Mouse (Mus musculus): ENCODE measurements around the gene Slc30a7.
"Not testable (repeated sequence)": the region's sequence is repeated elsewhere in the genome, so short reads cannot be mapped to it uniquely, and the experiment has no call there.

The Slc30a7 gene

GRCm38 (mm10) chr3:115949220-115949920 lies 57.8 kb downstream of the Slc30a7 start:
- no peak for DNase-seq (ENCODE audit: low spot score in 2 of 2)

- no peak for DNase-seq (ENCODE audit: low spot score in 2 of 2)
These were observed 60.9 kb downstream of the Slc30a7 start for GRCm38 (mm10) chr3:115946272-115946671.

DNA sequence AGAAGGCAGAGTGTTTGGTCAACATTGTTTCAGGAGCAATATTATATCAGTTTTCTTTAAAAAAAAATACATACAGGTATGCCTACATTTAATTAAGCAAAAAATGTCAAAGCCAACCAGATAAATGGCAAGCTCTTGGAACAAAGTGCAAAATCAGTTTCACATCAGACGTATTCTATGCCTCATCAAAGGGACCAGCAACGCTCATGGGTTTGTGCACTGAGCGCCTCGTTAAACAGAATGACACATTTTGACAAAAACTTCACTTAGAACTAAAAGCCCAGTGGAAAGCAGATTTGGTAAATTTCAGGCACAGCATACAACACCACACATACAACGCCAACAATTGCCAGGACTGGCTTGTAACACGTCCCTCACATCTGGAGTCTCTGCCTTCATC lies 62.8 kb downstream of the Slc30a7 start:
- DNase-seq (ENCODE audit: low spot score in 2 of 2) = no peak

DNA sequence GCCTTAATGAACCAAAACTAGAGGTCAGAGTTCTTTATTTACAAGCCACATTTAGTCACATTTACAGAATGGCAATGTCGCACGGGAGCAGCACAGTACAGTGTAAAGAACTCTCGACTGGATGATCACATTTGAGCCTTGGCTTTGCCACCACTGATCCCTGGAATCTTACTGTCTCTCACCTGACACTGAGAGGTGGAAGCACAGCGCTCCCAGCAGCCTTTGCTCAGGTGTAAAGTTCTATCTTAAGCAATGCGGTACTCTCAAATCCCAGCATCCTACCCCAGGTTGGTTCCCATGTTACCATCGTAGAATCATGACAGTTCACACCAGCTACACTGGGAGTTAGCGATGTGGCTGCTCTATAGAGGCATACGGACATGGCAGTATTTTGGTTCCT lies 65.7 kb downstream of the Slc30a7 start:
- no peak for DNase-seq (ENCODE audit: low spot score in 2 of 2)

- DNase-seq (ENCODE audit: low spot score in 2 of 2) = no peak
These were observed 66.7 kb downstream of the Slc30a7 start for GRCm38 (mm10) chr3:115940510-115940909.

- no peak for DNase-seq (ENCODE audit: low spot score in 2 of 2)
These were observed 69.4 kb downstream of the Slc30a7 start for GRCm38 (mm10) chr3:115937807-115938206.

- DNase-seq (ENCODE audit: low spot score in 2 of 2) = peak in 1 of 2 experiments; percentile 41
These were observed 70.2 kb downstream of the Slc30a7 start for GRCm38 (mm10) chr3:115936734-115937599.

DNA sequence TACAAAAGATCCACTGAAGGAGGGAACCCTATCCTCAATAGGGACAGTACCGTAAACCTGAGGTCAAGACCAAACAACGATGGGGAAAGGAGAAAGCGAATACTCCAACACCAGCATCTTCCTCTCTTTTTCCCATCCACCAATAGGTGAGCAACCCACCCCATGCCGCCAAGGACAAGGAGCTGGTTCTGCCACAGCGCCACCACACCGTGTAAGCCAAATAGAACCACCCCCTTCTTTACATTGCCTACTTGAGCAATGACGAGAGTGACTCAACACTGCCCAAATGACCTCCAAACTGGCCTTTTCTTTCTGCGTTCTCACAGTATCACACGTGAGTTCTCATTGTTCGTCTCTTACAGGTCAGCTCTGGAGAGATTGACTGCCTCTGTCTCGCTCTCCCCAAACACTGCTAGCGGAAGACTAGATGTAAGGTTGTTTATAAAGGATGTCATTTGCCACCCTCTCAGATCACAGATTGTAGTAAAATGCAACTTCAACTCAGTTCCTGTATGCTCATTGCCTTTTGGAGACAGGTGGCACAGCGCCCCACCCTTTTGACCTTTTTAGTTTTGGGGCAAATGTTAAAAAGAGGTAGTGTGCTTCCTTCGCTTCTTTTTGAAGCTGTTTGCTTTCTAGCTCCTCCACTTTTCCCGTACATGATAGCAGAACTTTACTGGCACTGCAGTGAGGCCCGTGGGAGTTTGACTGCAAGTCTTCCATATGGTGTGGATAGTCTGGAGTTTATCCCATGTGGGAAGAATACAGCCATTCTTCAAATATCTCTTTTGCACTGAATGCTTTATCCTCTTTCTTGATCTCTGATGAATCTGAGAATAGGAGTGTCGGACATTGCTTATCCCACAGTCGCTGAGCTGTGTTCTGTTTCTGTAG lies 73.7 kb downstream of the Slc30a7 start:
- DNase-seq (ENCODE audit: low spot score in 2 of 2) = no peak

GRCm38 (mm10) chr3:115931701-115932100 lies 75.5 kb downstream of the Slc30a7 start:
- DNase-seq (ENCODE audit: low spot score in 2 of 2) = no peak

DNA sequence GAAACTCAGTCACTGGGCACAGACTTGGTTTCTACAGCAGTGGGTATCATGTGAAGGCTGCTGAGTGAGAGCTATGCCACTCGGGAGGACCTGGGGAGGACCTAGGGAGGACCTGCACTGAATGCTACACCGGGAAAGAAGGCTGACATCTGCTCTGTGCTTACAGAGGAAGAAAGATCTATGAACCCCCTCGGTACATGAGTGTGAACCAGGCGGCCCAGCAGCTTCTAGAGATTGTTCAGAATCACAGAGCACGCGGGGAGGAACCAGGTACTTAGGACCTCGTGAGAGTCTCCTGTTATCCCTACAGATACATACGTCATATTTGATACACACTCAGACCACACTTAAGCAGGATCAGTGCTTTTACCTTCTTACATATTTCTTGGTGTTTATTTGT lies 80.7 kb downstream of the Slc30a7 start:
- no peak for DNase-seq (ENCODE audit: low spot score in 2 of 2)

DNA sequence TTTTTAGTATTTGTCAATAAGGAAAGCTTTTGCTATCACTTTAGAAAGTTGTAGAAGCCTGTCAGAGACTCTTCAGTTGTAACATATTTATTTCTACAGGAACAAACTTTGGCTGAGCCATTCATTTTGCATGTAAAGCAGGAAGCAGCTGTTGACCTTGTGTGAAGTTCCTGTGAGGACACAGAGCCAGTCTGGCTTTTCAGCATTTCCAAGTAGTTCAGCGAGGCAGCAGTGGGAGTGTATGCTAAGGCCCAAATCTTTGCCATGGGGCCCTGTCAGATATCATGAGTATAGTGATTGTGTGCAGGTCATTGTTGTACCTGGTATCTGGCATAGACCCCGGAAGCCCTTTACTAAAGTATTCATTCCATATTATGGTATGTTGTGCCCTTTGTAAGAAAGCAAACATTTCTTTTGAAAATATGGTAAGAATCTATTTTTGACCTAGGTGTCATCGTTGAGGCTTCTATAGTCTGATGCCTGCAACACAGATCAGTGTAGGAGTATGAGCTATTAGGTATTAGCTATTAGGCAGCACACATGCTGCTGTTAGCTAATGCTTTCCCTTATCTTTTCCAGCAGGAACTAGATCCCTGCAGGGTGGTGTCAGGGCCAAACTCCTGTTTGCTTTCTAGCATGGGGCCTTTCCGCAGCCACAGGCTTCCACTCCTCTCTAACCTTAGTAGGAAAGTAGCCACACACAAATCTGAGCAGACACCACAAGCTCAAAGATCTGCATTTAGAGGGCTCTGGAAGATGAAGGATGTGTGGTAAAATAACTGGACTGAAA lies 82.6 kb downstream of the Slc30a7 start:
- no peak for DNase-seq (ENCODE audit: low spot score in 2 of 2)

- not testable (repeated sequence) for DNase-seq (ENCODE audit: low spot score in 2 of 2)
These were observed 99.8 kb downstream of the Slc30a7 start for GRCm38 (mm10) chr3:115907406-115907805.

DNA sequence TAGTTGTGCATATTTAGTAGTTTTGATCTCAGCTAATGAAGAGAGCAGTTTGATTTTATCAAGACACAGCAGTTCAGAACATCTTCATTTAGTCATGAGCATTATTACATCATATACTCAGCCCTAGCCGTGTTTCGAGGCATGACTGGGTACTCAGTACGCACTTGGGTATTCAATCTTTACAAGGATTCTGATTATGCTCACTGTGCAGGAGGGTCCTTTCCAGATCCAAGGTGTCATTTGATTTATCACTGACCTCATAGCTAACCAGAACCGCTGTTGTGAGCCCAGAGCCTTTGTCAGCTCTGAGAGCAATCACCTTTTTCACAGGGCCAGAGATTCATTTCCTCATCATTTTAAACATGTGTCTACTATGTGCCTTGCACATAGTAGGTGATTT lies 101.6 kb downstream of the Slc30a7 start:
- no peak for DNase-seq (ENCODE audit: low spot score in 2 of 2)

DNA sequence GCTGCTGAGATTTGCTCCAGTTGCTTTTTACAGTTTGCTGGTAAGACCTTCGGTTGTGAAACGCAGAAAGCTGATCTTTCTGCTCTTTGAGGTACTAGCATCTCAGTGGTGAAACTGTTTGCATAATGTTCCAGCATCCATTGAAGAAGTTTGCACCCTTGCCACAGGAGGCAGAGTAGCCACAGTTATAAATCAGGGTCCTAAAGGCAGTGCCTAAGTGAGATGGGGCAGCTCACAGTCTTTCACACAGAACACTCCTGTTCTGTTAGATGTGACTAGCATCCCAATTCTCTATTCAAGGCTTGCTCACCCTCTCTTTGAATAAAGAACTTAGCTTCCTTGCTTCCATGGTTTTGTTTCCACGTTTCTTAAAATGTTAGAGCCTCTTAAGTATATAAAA lies 102.1 kb downstream of the Slc30a7 start:
- DNase-seq (ENCODE audit: low spot score in 2 of 2) = no peak

- no peak for DNase-seq (ENCODE audit: low spot score in 2 of 2)
These were observed 104.8 kb downstream of the Slc30a7 start for GRCm38 (mm10) chr3:115902301-115902956.

GRCm38 (mm10) chr3:115898354-115898948 lies 108.8 kb downstream of the Slc30a7 start:
- no peak for DNase-seq (ENCODE audit: low spot score in 2 of 2)

GRCm38 (mm10) chr3:115893166-115893565 lies 114.0 kb downstream of the Slc30a7 start:
- DNase-seq (ENCODE audit: low spot score in 2 of 2) = no peak

DNA sequence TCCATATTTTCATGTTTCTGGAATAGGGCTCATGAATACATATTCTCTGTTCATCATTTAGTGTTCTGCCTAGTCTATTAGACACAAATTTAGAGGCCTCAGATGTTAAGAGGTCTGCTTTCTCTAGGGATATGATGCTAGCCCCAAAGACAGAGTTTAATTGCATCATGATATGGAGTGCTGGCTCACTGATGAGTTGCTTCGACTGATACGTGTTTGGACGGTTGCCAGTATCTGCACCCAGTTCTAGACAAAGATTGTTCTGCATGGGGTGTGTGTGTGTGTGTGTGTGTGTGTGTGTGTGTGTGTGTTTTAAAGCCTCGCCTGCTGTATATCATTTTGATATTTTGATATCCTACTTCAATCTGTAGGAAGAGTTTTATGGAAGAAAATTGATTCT lies 114.9 kb downstream of the Slc30a7 start:
- no peak for DNase-seq (ENCODE audit: low spot score in 2 of 2)

Measured in cerebellum, postnatal 4 days (tissue).